Mouse (Mus musculus): ENCODE data around the gene Olfr1223. TPM values are rescaled to one million over a fixed set of nuclear protein-coding genes. Genes with fewer than 3 reads are reported as not detected.

The Olfr1223 gene
- polyA plus RNA-seq, 1 experiment from 2014 or later = not detected

Other genes with a start within 250 kb of the Olfr1223 start
- not detected in 2 replicates for gene Olfr1208, start 249.2 kb downstream of the Olfr1223 start, polyA plus RNA-seq (2016; fragmentation: Nextera tagmentation; extraction: Ambion mirVana)
- not detected in 2 replicates for gene Olfr1209, start 236.4 kb downstream of the Olfr1223 start, polyA plus RNA-seq (2016; fragmentation: Nextera tagmentation; extraction: Ambion mirVana)
- gene Olfr1211, start 213.4 kb downstream of the Olfr1223 start, polyA plus RNA-seq (2016; fragmentation: Nextera tagmentation; extraction: Ambion mirVana) = not detected in 2 replicates
- gene Olfr1212, start 197.6 kb downstream of the Olfr1223 start, polyA plus RNA-seq (2016; fragmentation: Nextera tagmentation; extraction: Ambion mirVana) = not detected in 2 replicates
- gene Gm13762, start 171.3 kb downstream of the Olfr1223 start, polyA plus RNA-seq (2016; fragmentation: Nextera tagmentation; extraction: Ambion mirVana) = not detected in 2 replicates
- gene Olfr1214, start 158.9 kb downstream of the Olfr1223 start, polyA plus RNA-seq (2016; fragmentation: Nextera tagmentation; extraction: Ambion mirVana) = not detected in 2 replicates
- not detected in 2 replicates for gene Olfr1215, start 144.6 kb downstream of the Olfr1223 start, polyA plus RNA-seq (2016; fragmentation: Nextera tagmentation; extraction: Ambion mirVana)
- gene Olfr1216, start 133.2 kb downstream of the Olfr1223 start, polyA plus RNA-seq (2016; fragmentation: Nextera tagmentation; extraction: Ambion mirVana) = not detected in 2 replicates
- gene Olfr1217, start 119.5 kb downstream of the Olfr1223 start, polyA plus RNA-seq (2016; fragmentation: Nextera tagmentation; extraction: Ambion mirVana) = not detected in 2 replicates
- gene Olfr1218, start 90.4 kb downstream of the Olfr1223 start, polyA plus RNA-seq (2016; fragmentation: Nextera tagmentation; extraction: Ambion mirVana) = not detected in 2 replicates
- not detected in 2 replicates for gene Olfr1219, start 68.0 kb downstream of the Olfr1223 start, polyA plus RNA-seq (2016; fragmentation: Nextera tagmentation; extraction: Ambion mirVana)
- not detected in 2 replicates for gene Olfr1220, start 44.7 kb downstream of the Olfr1223 start, polyA plus RNA-seq (2016; fragmentation: Nextera tagmentation; extraction: Ambion mirVana)
- not detected in 2 replicates for gene Olfr1221, start 34.3 kb downstream of the Olfr1223 start, polyA plus RNA-seq (2016; fragmentation: Nextera tagmentation; extraction: Ambion mirVana)
- not detected in 2 replicates for gene Olfr1222, start 18.5 kb downstream of the Olfr1223 start, polyA plus RNA-seq (2016; fragmentation: Nextera tagmentation; extraction: Ambion mirVana)
- gene Olfr1224-ps1, start 12.5 kb upstream of the Olfr1223 start, polyA plus RNA-seq (2016; fragmentation: Nextera tagmentation; extraction: Ambion mirVana) = not detected in 2 replicates
- not detected in 2 replicates for gene Olfr1225, start 23.1 kb upstream of the Olfr1223 start, polyA plus RNA-seq (2016; fragmentation: Nextera tagmentation; extraction: Ambion mirVana)
- not detected in 2 replicates for gene Olfr1226, start 48.5 kb upstream of the Olfr1223 start, polyA plus RNA-seq (2016; fragmentation: Nextera tagmentation; extraction: Ambion mirVana)
- gene Olfr1228, start 102.5 kb upstream of the Olfr1223 start, polyA plus RNA-seq (2016; fragmentation: Nextera tagmentation; extraction: Ambion mirVana) = not detected in 2 replicates
- not detected in 2 replicates for gene Olfr1229, start 136.5 kb upstream of the Olfr1223 start, polyA plus RNA-seq (2016; fragmentation: Nextera tagmentation; extraction: Ambion mirVana)
- not detected in 2 replicates for gene Olfr1230, start 145.7 kb upstream of the Olfr1223 start, polyA plus RNA-seq (2016; fragmentation: Nextera tagmentation; extraction: Ambion mirVana)
- gene Olfr1231, start 155.5 kb upstream of the Olfr1223 start, polyA plus RNA-seq (2016; fragmentation: Nextera tagmentation; extraction: Ambion mirVana) = not detected in 2 replicates
- gene Olfr1232, start 178.1 kb upstream of the Olfr1223 start, polyA plus RNA-seq (2016; fragmentation: Nextera tagmentation; extraction: Ambion mirVana) = not detected in 2 replicates
- gene Olfr1233, start 190.8 kb upstream of the Olfr1223 start, polyA plus RNA-seq (2016; fragmentation: Nextera tagmentation; extraction: Ambion mirVana) = not detected in 2 replicates
- not detected in 2 replicates for gene Olfr1234, start 213.3 kb upstream of the Olfr1223 start, polyA plus RNA-seq (2016; fragmentation: Nextera tagmentation; extraction: Ambion mirVana)